Mouse (Mus musculus) heart, postnatal 0 days (tissue): ENCODE measurements around the gene Rec8. TPM values are rescaled to one million over a fixed set of nuclear protein-coding genes. Genes with fewer than 3 reads are reported as not detected.
A peak's percentile ranks its signal among the peaks of the same experiment; 100 is the strongest.

Experiments
- ATAC-seq: fragments of 200-750 bp; cut with Nextera tagmentation; 2 replicates; pipeline ENCODE4 v1.8.0; 2017; ENCODE audit warnings: low read depth, moderate number of reproducible peaks, moderate library complexity; ENCODE audit not compliant: insufficient read depth
- DNase-seq: peaks from one replicate; pipeline ENCODE4 v3.0.0-alpha.2; 2016; ENCODE audit warnings: low spot score
- H3K27ac ChIP-seq: fragments of 300-500 bp; sonication (generic); 2 replicates; pipeline ENCODE4 v1.5.1; 2014; ENCODE audit warnings: low read depth, mild to moderate bottlenecking
- H3K27me3 ChIP-seq: fragments of 300-500 bp; sonication (generic); 2 replicates; pipeline ENCODE4 v1.6.1; 2014; ENCODE audit warnings: low read length, mixed read lengths; ENCODE audit not compliant: control insufficient read depth, insufficient read depth
- H3K36me3 ChIP-seq: fragments of 300-500 bp; sonication (generic); replicated peaks from 2 replicates; pipeline ENCODE4 v1.6.1; 2014; ENCODE audit warnings: low read length, mixed read lengths; ENCODE audit not compliant: control insufficient read depth, insufficient read depth
- H3K4me1 ChIP-seq: fragments of 300-500 bp; sonication (generic); 2 replicates; pipeline ENCODE4 v1.6.1; 2014; ENCODE audit warnings: antibody characterized with exemption; ENCODE audit not compliant: control insufficient read depth, insufficient read depth
- H3K4me2 ChIP-seq: fragments of 300-500 bp; sonication (generic); 2 replicates; pipeline ENCODE4 v1.6.1; 2014; ENCODE audit warnings: low read depth, mild to moderate bottlenecking, low read length, moderate library complexity
- H3K4me3 ChIP-seq: fragments of 300-500 bp; sonication (generic); 2 replicates; pipeline ENCODE4 v1.5.1; 2014; ENCODE audit warnings: low read depth, low read length
- H3K9ac ChIP-seq: fragments of 300-500 bp; sonication (generic); replicated peaks from 2 replicates; pipeline ENCODE4 v1.6.1; 2014; ENCODE audit warnings: low read depth, low read length, mixed read lengths
- H3K9me3 ChIP-seq: fragments of 300-500 bp; sonication (generic); replicated peaks from 2 replicates; pipeline ENCODE4 v1.6.1; 2016; ENCODE audit warnings: low read length; ENCODE audit not compliant: control insufficient read depth
- CTCF ChIP-seq: IDR thresholded peaks from 2 replicates; pipeline ENCODE4 v1.5.1; 2016; ENCODE audit warnings: antibody characterized with exemption, control low read depth, low read depth
- EP300 ChIP-seq: IDR thresholded peaks from 2 replicates; pipeline ENCODE4 v1.6.1; 2016; ENCODE audit warnings: antibody characterized with exemption, low read depth
- WGBS: fragments of 180-500 bp; shearing (Covaris S2); extraction: QIAGEN DNeasy Blood & Tissue Kit; methylation state at CpG from one replicate; pipeline ENCODE4 v1.1.7; 2014; 5-methylcytosine and 5-hydroxymethylcytosine counted together
- polyA plus RNA-seq: library from polyadenylated mRNA; unstranded; fragments of >200 nt; fragmentation: Nextera tagmentation; extraction: Ambion mirVana; gene quantifications from 2 replicates; pipeline ENCODE4 v1.2.1, GENCODE M21; 2015
- total RNA-seq: library from RNA; depleted of rRNA; stranded (reverse); fragments of >200 nt; gene quantifications from 2 replicates; pipeline ENCODE4 v1.2.3, GENCODE M21; 2014; ENCODE audit warnings: low replicate concordance; rRNA removed

The Rec8 gene
- total and polyA plus RNA-seq, 2 experiments from 2014 or later, result 1.5 to 2.1 TPM

DNA sequence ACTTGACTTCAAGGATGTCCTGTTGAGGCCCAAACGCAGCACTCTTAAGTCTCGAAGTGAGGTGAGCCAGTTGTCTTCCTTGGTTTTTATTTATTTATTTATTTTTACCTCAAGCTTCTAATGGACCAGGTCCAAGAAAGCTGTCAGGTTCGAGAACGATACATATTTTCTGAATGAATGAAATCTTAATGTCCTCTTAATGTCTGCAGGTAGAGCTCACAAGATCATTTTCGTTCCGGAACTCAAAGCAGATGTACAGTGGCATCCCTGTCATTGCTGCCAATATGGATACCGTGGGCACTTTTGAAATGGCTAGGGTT is 54.9 kb downstream of the Rec8 start:
- ATAC-seq (no peak), DNase-seq (no peak)
- no peaks in the 10 kb centered on the region for H3K27me3 ChIP-seq
- H3K4me3 ChIP-seq, result peak overlapping the region; percentile 89
- 69% methylated on average over 7 of the region's 7 CpGs for WGBS
- peaks cover 33% of the 10 kb centered on the region for H3K36me3 ChIP-seq
- peak overlapping the region; percentile 88 for H3K4me2 ChIP-seq
- peak overlapping the region; percentile 73 for H3K27ac ChIP-seq
- TF ChIP-seq CTCF (no peak), EP300 (no peak)
- H3K9ac ChIP-seq, result peak overlapping the region; percentile 90; the same call in 1 of the 2 replicates
- H3K4me1 ChIP-seq, result peaks cover 18% of the 10 kb centered on the region
- H3K9me3 ChIP-seq, result no peaks in the 10 kb centered on the region

Other genes starting within 250 kb of the Rec8 start
Only the 30 nearest of the 32 such genes appear.
- 36.5 and 48.8 TPM in 2 replicates for gene Dhrs4, start 139.3 kb upstream of the Rec8 start, total RNA-seq
- 82.5 and 83.3 TPM in 2 replicates for gene Dhrs4, start 139.3 kb upstream of the Rec8 start, polyA plus RNA-seq
- gene Carmil3, start 127.4 kb upstream of the Rec8 start, total RNA-seq, result 3.4 and 6.1 TPM in 2 replicates
- 0.49 and 0.56 TPM in 2 replicates for gene Carmil3, start 127.4 kb upstream of the Rec8 start, polyA plus RNA-seq
- 0.08 TPM in 1 of 2 replicates, not detected in the other for gene Cpne6, start 107.6 kb upstream of the Rec8 start, total RNA-seq
- 0.08 and 0.26 TPM in 2 replicates for gene Cpne6, start 107.6 kb upstream of the Rec8 start, polyA plus RNA-seq
- gene Nrl, start 93.1 kb upstream of the Rec8 start, total RNA-seq, result not detected in 2 replicates
- gene Nrl, start 93.1 kb upstream of the Rec8 start, polyA plus RNA-seq, result not detected in 2 replicates
- 48.3 and 85.2 TPM in 2 replicates for gene Pck2, start 77.8 kb upstream of the Rec8 start, total RNA-seq
- gene Pck2, start 77.8 kb upstream of the Rec8 start, polyA plus RNA-seq, result 22.6 and 24.2 TPM in 2 replicates
- 74.4 and 84.9 TPM in 2 replicates for gene Dcaf11, start 58.0 kb upstream of the Rec8 start, total RNA-seq
- gene Dcaf11, start 58.0 kb upstream of the Rec8 start, polyA plus RNA-seq, result 75.2 and 81.6 TPM in 2 replicates
- 15.5 TPM in 1 of 2 replicates, not detected in the other for gene A730061H03Rik, start 57.6 kb upstream of the Rec8 start, total RNA-seq
- gene A730061H03Rik, start 57.6 kb upstream of the Rec8 start, polyA plus RNA-seq, result 1.3 and 1.4 TPM in 2 replicates
- 212 and 277 TPM in 2 replicates for gene Fitm1, start 42.4 kb upstream of the Rec8 start, total RNA-seq
- gene Fitm1, start 42.4 kb upstream of the Rec8 start, polyA plus RNA-seq, result 181 and 195 TPM in 2 replicates
- gene Psme1, start 39.9 kb upstream of the Rec8 start, total RNA-seq, result 145 and 181 TPM in 2 replicates
- gene Psme1, start 39.9 kb upstream of the Rec8 start, polyA plus RNA-seq, result 250 and 254 TPM in 2 replicates
- 36.1 and 37.6 TPM in 2 replicates for gene Emc9, start 32.7 kb upstream of the Rec8 start, total RNA-seq
- gene Emc9, start 32.7 kb upstream of the Rec8 start, polyA plus RNA-seq, result 52.9 and 54.1 TPM in 2 replicates
- 35.3 and 352 TPM in 2 replicates for gene Psme2, start 26.9 kb upstream of the Rec8 start, total RNA-seq
- 220 and 234 TPM in 2 replicates for gene Psme2, start 26.9 kb upstream of the Rec8 start, polyA plus RNA-seq
- 15.0 and 20.1 TPM in 2 replicates for gene Rnf31, start 26.3 kb upstream of the Rec8 start, total RNA-seq
- gene Rnf31, start 26.3 kb upstream of the Rec8 start, polyA plus RNA-seq, result 10.3 and 13.6 TPM in 2 replicates
- gene Irf9, start 14.5 kb upstream of the Rec8 start, total RNA-seq, result 31.5 and 44.7 TPM in 2 replicates
- gene Irf9, start 14.5 kb upstream of the Rec8 start, polyA plus RNA-seq, result 11.6 and 14.2 TPM in 2 replicates
- 34.9 and 49.8 TPM in 2 replicates for gene Ipo4, start 17.9 kb downstream of the Rec8 start, total RNA-seq
- 32.0 and 37.6 TPM in 2 replicates for gene Ipo4, start 17.9 kb downstream of the Rec8 start, polyA plus RNA-seq
- gene Gm49378, start 19.9 kb downstream of the Rec8 start, total RNA-seq, result 0.15 and 6.9 TPM in 2 replicates
- gene Gm49378, start 19.9 kb downstream of the Rec8 start, polyA plus RNA-seq, result 1.1 and 1.2 TPM in 2 replicates
- 62.8 and 83.3 TPM in 2 replicates for gene Tm9sf1, start 25.8 kb downstream of the Rec8 start, total RNA-seq
- gene Tm9sf1, start 25.8 kb downstream of the Rec8 start, polyA plus RNA-seq, result 62.7 and 67.4 TPM in 2 replicates
- gene Tssk4, start 32.1 kb downstream of the Rec8 start, total RNA-seq, result 0.12 TPM in 1 of 2 replicates, not detected in the other
- gene Tssk4, start 32.1 kb downstream of the Rec8 start, polyA plus RNA-seq, result 0.25 and 0.31 TPM in 2 replicates
- gene Mdp1, start 42.5 kb downstream of the Rec8 start, total RNA-seq, result 62.4 and 66.0 TPM in 2 replicates
- 98.6 and 104 TPM in 2 replicates for gene Mdp1, start 42.5 kb downstream of the Rec8 start, polyA plus RNA-seq
- 27.4 and 31.8 TPM in 2 replicates for gene Gmpr2, start 53.9 kb downstream of the Rec8 start, total RNA-seq
- 27.7 and 29.2 TPM in 2 replicates for gene Gmpr2, start 53.9 kb downstream of the Rec8 start, polyA plus RNA-seq
- gene Nedd8, start 54.1 kb downstream of the Rec8 start, total RNA-seq, result 137 and 141 TPM in 2 replicates
- 460 and 483 TPM in 2 replicates for gene Nedd8, start 54.1 kb downstream of the Rec8 start, polyA plus RNA-seq
- 11.9 and 20.2 TPM in 2 replicates for gene Tinf2, start 63.8 kb downstream of the Rec8 start, total RNA-seq
- gene Tinf2, start 63.8 kb downstream of the Rec8 start, polyA plus RNA-seq, result 15.9 and 17.1 TPM in 2 replicates
- gene Tgm1, start 95.9 kb downstream of the Rec8 start, total RNA-seq, result 0.85 and 1.3 TPM in 2 replicates
- gene Tgm1, start 95.9 kb downstream of the Rec8 start, polyA plus RNA-seq, result 0.11 and 0.27 TPM in 2 replicates
- 35.6 and 36.8 TPM in 2 replicates for gene Rabggta, start 104.2 kb downstream of the Rec8 start, total RNA-seq
- gene Rabggta, start 104.2 kb downstream of the Rec8 start, polyA plus RNA-seq, result 20.8 and 21.8 TPM in 2 replicates
- gene Dhrs1, start 127.7 kb downstream of the Rec8 start, total RNA-seq, result 51.9 and 58.1 TPM in 2 replicates
- gene Dhrs1, start 127.7 kb downstream of the Rec8 start, polyA plus RNA-seq, result 62.9 and 65.0 TPM in 2 replicates
- 20.2 and 26.3 TPM in 2 replicates for gene Nop9, start 127.7 kb downstream of the Rec8 start, total RNA-seq
- 13.1 and 14.2 TPM in 2 replicates for gene Nop9, start 127.7 kb downstream of the Rec8 start, polyA plus RNA-seq
- gene Cideb, start 140.4 kb downstream of the Rec8 start, total RNA-seq, result 0.31 and 0.34 TPM in 2 replicates
- gene Cideb, start 140.4 kb downstream of the Rec8 start, polyA plus RNA-seq, result 2.8 and 3.6 TPM in 2 replicates
- gene Ltb4r2, start 143.4 kb downstream of the Rec8 start, total RNA-seq, result not detected in 2 replicates
- gene Ltb4r2, start 143.4 kb downstream of the Rec8 start, polyA plus RNA-seq, result 0.10 and 0.22 TPM in 2 replicates
- gene Ltb4r1, start 147.9 kb downstream of the Rec8 start, total RNA-seq, result 0.62 TPM in 1 of 2 replicates, not detected in the other
- 0.38 and 0.40 TPM in 2 replicates for gene Ltb4r1, start 147.9 kb downstream of the Rec8 start, polyA plus RNA-seq
- gene Adcy4, start 166.1 kb downstream of the Rec8 start, total RNA-seq, result 16.2 and 17.4 TPM in 2 replicates
- 10.6 TPM in 2 replicates for gene Adcy4, start 166.1 kb downstream of the Rec8 start, polyA plus RNA-seq
- gene Ripk3, start 170.8 kb downstream of the Rec8 start, total RNA-seq, result 8.5 and 16.3 TPM in 2 replicates
- 9.3 and 9.4 TPM in 2 replicates for gene Ripk3, start 170.8 kb downstream of the Rec8 start, polyA plus RNA-seq